Mouse (Mus musculus): ENCODE results near the gene Egfr.

Egfr gene

GRCm38 (mm10) chr11:16904302-16905011 lies 152.5 kb downstream of the Egfr start:
- DNase-seq: no peak

DNA sequence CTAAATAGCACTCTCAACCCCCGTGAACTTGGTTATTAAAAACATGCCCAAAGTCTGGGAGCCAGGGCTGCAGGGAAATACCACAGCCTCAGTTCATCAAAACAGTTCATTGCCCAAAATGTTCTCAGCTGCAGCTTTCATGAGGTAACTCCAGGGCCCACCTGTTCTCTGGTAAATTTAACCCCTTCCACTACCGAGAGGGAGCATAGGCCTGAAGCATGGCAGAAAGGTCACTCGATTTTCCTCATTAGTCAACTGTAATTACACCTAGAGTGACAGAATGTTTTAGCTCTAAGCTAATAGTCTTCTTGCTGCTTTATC lies 153.0 kb downstream of the Egfr start:
- DNase-seq: no peak

DNA sequence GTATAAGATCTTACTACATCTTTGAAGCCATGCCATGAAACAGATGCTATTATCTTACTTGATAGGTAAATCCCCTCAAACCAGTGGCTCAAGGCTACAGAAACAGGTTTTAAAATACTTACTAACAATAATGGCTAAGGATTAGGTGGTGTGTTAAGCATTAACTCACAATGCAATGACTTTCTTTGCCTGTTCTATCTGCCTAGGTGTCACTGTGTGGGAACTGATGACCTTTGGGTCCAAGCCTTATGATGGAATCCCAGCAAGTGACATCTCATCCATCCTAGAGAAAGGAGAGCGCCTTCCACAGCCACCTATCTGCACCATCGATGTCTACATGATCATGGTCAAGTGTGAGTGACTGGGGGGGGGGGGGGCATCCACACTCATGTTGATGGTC lies 154.5 kb downstream of the Egfr start:
- DNase-seq: no peak

- no peak for DNase-seq
These were observed 155.6 kb downstream of the Egfr start for GRCm38 (mm10) chr11:16907517-16908129.

- DNase-seq: no peak
These were observed 162.8 kb downstream of the Egfr start for GRCm38 (mm10) chr11:16914756-16915155.

DNA sequence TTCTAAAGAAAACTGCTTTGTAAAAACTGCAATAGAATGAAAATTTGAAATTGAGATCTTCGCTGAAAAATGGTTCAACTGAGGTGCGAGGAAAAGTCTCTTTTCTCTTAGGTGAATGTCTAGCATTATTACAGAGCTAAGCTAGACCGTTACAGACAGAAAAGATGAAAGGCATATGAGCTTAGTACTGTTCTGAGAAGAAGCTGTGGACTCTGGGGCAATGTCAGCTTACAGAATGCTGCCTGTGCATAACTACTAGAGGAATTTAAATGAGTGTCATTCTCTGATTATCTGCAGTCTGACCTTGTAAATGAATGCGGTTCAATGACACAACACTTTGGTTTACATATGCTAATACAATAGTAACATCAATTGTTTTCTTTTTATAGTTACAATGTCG lies 163.8 kb downstream of the Egfr start:
- DNase-seq: no peak

DNA sequence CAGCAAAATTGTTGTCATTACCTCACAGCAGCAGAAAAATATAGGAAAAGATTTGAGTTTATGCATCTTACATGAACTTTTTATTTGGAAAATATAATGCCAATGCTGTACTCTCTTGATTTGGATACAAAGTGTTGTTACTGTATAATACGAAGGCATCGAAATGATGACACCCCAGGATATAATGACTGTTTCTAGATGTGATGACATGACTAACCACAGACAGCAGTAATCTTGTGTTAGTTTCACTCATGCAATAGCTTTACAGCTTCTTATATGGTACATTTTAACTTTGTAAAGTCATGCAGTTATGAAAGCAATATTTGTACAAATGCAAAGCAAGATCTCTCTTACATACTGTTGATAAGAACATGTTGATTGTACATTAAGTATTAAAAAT lies 165.5 kb downstream of the Egfr start:
- DNase-seq: no peak

GRCm38 (mm10) chr11:16932159-16932558 lies 180.2 kb downstream of the Egfr start:
- DNase-seq: no peak

DNA sequence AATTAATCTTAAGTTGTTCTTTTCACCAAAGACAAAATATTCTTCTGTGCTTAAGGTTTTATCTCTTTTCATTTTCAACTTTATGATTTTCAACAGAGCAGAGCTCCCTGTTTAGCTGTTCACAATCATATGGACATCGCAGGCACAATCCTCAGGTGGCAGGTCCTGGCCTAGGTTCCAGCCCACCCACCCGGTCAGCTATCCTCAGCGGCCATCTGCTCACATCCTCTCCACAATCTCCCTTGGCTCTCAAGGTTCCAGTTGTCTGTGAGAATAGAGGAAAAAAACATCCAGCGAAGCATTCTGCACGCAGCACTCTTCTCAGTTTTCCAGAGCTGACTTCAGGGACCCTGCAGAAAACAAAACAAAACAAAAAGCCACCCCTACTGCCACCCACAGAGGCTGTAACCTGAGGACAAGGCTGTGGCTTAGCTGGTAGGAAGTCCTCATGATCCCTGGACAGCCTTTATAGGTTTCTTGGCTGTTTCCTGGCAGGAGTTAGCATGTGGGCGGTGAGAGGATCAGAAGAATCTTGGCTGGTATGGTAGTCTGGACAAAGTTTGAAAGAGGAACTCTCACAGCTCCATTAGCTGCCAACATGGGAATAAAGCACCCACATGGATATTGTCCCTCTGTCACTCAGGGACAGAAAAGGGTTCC lies 183.7 kb downstream of the Egfr start:
- no peak for DNase-seq

- DNase-seq: no peak
These were observed 189.2 kb downstream of the Egfr start for GRCm38 (mm10) chr11:16941103-16941793.

DNA sequence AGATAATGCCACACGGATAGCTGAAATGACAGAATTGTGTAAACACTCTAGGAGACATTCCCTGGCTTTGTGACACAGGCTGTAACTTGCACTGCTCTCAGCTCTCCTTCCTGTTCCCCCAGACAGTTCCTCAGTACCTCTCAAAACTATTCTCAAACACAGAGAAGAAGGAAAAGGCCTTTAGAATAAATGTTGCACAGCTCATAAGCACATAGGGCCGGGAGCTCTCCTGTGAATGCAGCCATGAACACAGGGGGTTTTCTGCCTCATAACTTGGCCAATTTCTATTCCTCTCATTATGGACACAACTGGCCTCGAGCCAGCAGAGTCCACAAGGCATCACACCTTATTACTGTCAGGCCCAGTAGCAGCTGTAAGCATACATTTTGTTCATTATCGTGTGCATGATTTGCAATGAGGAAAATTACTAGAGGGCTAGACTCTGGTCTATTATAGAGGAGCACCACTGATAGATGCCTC lies 190.0 kb downstream of the Egfr start:
- no peak for DNase-seq

GRCm38 (mm10) chr11:16943016-16943415 lies 191.0 kb downstream of the Egfr start:
- DNase-seq: no peak

DNA sequence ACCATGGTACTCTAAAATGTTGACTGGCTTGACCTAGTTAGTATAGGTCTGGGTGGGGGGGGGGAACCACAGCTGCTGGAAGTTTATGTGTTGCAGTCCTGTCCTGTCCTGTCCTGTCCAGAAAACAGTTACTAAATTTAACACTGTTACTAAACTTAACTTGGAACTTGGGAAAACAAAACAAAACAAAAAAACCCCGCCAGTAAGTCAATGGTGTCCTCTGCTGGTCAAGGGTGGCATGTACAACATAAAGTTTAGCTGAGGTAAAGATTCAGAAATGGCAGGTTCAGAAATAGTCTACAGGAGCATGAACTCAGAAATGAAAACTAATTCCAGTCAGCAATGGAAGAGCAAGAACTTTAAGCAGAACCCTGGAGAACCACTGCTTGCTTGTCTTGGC lies 196.8 kb downstream of the Egfr start:
- DNase-seq: no peak

DNA sequence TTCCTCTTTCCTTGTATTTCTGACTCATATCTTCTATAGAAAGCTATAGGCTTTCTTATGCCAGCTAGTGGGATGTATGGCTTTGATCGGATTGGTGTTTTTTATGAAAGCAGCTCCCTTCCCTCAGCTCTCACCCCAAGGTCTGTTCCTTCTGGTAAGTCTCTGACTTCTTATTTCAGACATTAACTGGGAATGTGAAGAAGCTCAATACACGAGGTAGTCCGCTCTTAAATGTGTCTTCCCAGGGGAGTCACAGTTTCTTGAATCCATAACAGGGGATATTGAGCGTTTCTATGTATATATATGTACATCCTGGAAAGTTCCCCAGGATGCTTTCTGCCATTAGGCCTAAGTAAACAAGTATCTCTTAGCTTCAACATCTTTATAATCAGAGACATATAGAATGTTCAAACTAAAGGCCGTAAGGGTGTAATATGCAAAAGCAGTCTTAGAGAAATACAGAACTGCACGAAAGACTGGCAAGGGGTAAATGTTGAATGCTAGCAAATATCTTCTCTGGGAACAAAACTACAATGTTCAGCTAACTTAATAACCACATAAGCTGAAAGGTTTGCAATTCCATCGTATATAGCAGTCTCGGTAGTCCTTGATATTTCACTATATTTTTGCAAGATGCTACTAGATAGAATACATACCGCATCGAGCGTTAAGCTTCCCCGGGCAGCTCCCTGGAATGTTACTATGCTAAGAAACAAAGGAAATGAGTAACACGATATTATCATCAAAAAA lies 198.4 kb downstream of the Egfr start:
- no peak for DNase-seq

DNA sequence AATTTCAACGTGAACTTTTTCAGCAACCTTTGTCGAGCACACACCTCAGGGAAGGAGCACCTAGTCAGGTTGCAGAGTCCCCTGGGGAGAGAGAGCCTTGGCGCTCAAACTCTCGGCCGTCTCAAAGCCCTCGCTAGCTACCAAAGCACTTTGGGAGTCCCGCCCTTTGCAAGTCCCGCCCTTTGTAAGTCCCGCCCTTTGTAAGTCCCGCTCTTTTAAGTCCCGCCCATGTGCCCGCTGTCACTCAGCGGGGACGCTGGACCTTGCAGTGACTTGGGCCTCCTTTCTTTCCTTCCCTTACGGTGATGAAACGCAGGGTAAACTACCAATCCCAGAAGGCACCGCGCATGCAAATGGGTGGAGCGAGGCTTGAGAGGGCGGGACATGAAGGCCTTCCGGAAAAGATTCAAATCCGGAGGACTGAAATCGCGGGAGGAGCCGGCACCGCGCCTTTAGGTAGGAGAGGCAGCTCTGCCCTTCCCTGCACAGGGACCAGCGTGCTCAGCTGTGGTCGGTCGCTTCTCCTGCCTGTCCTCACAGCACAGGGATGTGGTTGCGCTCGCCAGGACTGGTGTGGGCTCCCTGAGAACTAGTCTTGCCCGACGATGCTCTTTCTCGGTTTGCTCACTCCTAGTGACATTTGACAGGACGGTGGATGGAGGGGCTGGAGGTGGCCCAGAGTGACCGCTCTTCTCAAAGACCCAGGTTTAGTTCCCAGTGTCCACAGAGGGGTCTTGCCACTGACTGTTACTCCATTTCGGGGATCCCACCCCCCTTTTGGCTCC lies 199.2 kb downstream of the Egfr start, which contains the start of gene Fbxo48:
TSS of gene Fbxo48 (plus strand) at position 400 of the 785 bp plus-strand sequence.
- peak; percentile 95 for DNase-seq

- no peak for DNase-seq
These were observed 199.7 kb downstream of the Egfr start for GRCm38 (mm10) chr11:16951761-16952010.

- no peak for DNase-seq
These were observed 204.3 kb downstream of the Egfr start for GRCm38 (mm10) chr11:16956115-16956862.

DNA sequence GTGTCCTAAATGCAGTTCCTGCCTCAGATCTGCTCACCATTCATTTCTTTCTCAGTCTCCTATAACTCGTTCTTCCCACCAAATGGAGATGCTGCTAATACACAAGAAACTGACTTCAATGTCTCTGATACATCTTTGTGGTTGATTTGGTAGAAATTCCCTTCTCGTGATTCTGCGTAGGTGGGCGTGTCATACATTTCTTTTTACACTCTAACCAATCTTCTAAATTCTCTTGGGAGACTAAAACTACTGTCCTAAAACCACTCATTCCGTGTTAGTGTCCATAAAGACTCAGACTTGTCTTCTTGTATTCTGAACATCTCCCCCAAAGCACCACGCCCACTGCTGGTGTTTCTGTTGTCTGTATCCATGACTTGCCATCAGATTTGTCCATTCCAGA lies 205.0 kb downstream of the Egfr start:
- DNase-seq: no peak

DNA sequence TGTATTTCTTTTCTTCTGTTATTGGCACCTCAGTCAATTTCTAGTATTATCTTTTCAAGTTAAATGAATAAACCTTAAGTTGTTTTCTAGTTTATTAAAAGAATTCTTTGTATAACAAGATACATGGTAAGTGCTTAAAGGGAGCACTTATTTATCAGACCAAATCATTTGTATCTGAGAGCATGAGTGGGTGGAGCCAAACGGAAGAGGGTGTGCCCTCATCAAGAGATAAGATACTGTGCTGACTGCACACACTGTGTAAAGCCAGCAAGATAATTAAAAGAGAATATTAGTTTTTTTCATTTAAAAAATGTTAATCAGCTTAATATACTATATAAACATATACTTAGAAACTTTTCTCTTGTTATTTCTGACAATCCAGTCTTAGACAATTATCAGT lies 206.5 kb downstream of the Egfr start:
- DNase-seq: no peak
